Mouse (Mus musculus): Measurements from ENCODE around the gene Tprkb. TPM values are rescaled to one million over a fixed set of nuclear protein-coding genes. Genes with fewer than 3 reads are reported as not detected.
A peak's percentile ranks its signal among the peaks of the same experiment; 100 is the strongest.
"Not testable (repeated sequence)": the region's sequence is repeated elsewhere in the genome, so short reads cannot be mapped to it uniquely, and the experiment has no call there.

Tprkb gene
- polyA plus RNA-seq, 2 experiments from 2014 or later: 50.0 to 63.1 TPM

GRCm38 (mm10) chr6:85916596-85916995 is 4.9 kb downstream of the Tprkb start:
- no peak for ATAC-seq

- ATAC-seq: not testable (repeated sequence)
Measured at GRCm38 (mm10) chr6:85918341-85918740, 6.7 kb downstream of the Tprkb start.

- no peak for ATAC-seq
Measured at GRCm38 (mm10) chr6:85919401-85919800, 7.7 kb downstream of the Tprkb start.

GRCm38 (mm10) chr6:85923643-85924042 is 12.0 kb downstream of the Tprkb start:
- ATAC-seq: no peak

- no peak for ATAC-seq
Measured at GRCm38 (mm10) chr6:85926709-85927108, 15.0 kb downstream of the Tprkb start.

- ATAC-seq: no peak
Measured at GRCm38 (mm10) chr6:85927476-85928464, 16.1 kb downstream of the Tprkb start.

- ATAC-seq: no peak
Measured at GRCm38 (mm10) chr6:85929312-85929711, 17.6 kb downstream of the Tprkb start.

- no peak for ATAC-seq
Measured at GRCm38 (mm10) chr6:85934047-85934446, 22.4 kb downstream of the Tprkb start.

- no peak for ATAC-seq
Measured at GRCm38 (mm10) chr6:85935646-85936045, 24.0 kb downstream of the Tprkb start.

GRCm38 (mm10) chr6:85936508-85937465 is 25.1 kb downstream of the Tprkb start:
- ATAC-seq: peak; percentile 86

- no peak for ATAC-seq
Measured at GRCm38 (mm10) chr6:85938701-85939100, 27.0 kb downstream of the Tprkb start.

GRCm38 (mm10) chr6:85942469-85942868 is 30.8 kb downstream of the Tprkb start:
- no peak for ATAC-seq

GRCm38 (mm10) chr6:85948549-85948948 is 36.9 kb downstream of the Tprkb start:
- ATAC-seq: no peak

GRCm38 (mm10) chr6:85957581-85957980 is 45.9 kb downstream of the Tprkb start:
- ATAC-seq: no peak

GRCm38 (mm10) chr6:85961101-85962091 is 49.7 kb downstream of the Tprkb start, which contains the start of gene Dusp11:
Gene Dusp11 (minus strand): TSS chr6:85961667.
- peak; percentile 81 for ATAC-seq

- peak; percentile 67 for ATAC-seq
Measured at GRCm38 (mm10) chr6:85966081-85966480, 54.4 kb downstream of the Tprkb start.

GRCm38 (mm10) chr6:85966686-85967085 is 55.0 kb downstream of the Tprkb start:
- no peak for ATAC-seq

GRCm38 (mm10) chr6:85969889-85970288 is 58.2 kb downstream of the Tprkb start:
- ATAC-seq: no peak

- no peak for ATAC-seq
Measured at GRCm38 (mm10) chr6:85972699-85973098, 61.0 kb downstream of the Tprkb start.

- no peak for ATAC-seq
Measured at GRCm38 (mm10) chr6:85973336-85973735, 61.7 kb downstream of the Tprkb start.

GRCm38 (mm10) chr6:85974941-85975617 is 63.4 kb downstream of the Tprkb start:
- ATAC-seq: no peak
